Mouse (Mus musculus) forebrain, embryonic 14.5 days (tissue): ENCODE data around the gene Ifnar1. TPM values are rescaled to one million over a fixed set of nuclear protein-coding genes. Genes with fewer than 3 reads are reported as not detected.

ENCODE experiments used
- ATAC-seq: fragments of 200-750 bp; cut with Nextera tagmentation; 2 replicates; pipeline ENCODE4 v1.8.0; 2017; ENCODE audit warnings: mild to moderate bottlenecking, moderate library complexity
- DNase-seq: peaks from one replicate; pipeline ENCODE4 v3.0.0-alpha.2; 2015; ENCODE audit warnings: low spot score
- H3K27ac ChIP-seq: fragments of 300-500 bp; sonication (generic); 2 replicates; pipeline ENCODE4 v1.5.1; 2014; ENCODE audit warnings: low read depth, mild to moderate bottlenecking, control low read depth, low read length, moderate library complexity
- H3K27me3 ChIP-seq: fragments of 300-500 bp; sonication (generic); replicated peaks from 2 replicates; pipeline ENCODE4 v1.6.1; 2014; ENCODE audit warnings: low read length, control low read depth, mixed read lengths; ENCODE audit not compliant: control insufficient read depth, insufficient read depth
- H3K36me3 ChIP-seq: fragments of 300-500 bp; sonication (generic); 2 replicates; pipeline ENCODE4 v1.6.1; 2014; ENCODE audit warnings: low read length, control low read depth; ENCODE audit not compliant: control insufficient read depth, insufficient read depth
- H3K4me1 ChIP-seq: fragments of 300-500 bp; sonication (generic); 2 replicates; pipeline ENCODE4 v1.6.1; 2014; ENCODE audit warnings: antibody characterized with exemption, low read length, control low read depth; ENCODE audit not compliant: control insufficient read depth, insufficient read depth
- H3K4me2 ChIP-seq: fragments of 300-500 bp; sonication (generic); 2 replicates; pipeline ENCODE4 v1.6.1; 2014; ENCODE audit warnings: mild to moderate bottlenecking, control low read depth, low read length
- H3K4me3 ChIP-seq: fragments of 300-500 bp; sonication (generic); 2 replicates; pipeline ENCODE4 v1.5.1; 2014; ENCODE audit warnings: low read depth, low read length, control low read depth
- H3K9ac ChIP-seq: fragments of 300-500 bp; sonication (generic); 2 replicates; pipeline ENCODE4 v1.6.1; 2014; ENCODE audit warnings: mild to moderate bottlenecking, low read length, control low read depth, moderate library complexity
- H3K9me3 ChIP-seq: fragments of 300-500 bp; sonication (generic); replicated peaks from 2 replicates; pipeline ENCODE4 v1.6.1; 2016; ENCODE audit warnings: low read length, control low read depth, mixed read lengths; ENCODE audit not compliant: control insufficient read depth
- WGBS: fragments of 180-500 bp; shearing (Covaris S2); extraction: QIAGEN DNeasy Blood & Tissue Kit; methylation state at CpG from one replicate; pipeline ENCODE4 v1.1.7; 2014; 5-methylcytosine and 5-hydroxymethylcytosine counted together
- polyA plus RNA-seq: library from polyadenylated mRNA; unstranded; fragments of >200 nt; fragmentation: Nextera tagmentation; extraction: Ambion mirVana; gene quantifications from 2 replicates; pipeline ENCODE4 v1.2.1, GENCODE M21; 2014

Gene Ifnar1
- polyA plus RNA-seq, 1 experiment from 2014 or later: 40.4 TPM

DNA sequence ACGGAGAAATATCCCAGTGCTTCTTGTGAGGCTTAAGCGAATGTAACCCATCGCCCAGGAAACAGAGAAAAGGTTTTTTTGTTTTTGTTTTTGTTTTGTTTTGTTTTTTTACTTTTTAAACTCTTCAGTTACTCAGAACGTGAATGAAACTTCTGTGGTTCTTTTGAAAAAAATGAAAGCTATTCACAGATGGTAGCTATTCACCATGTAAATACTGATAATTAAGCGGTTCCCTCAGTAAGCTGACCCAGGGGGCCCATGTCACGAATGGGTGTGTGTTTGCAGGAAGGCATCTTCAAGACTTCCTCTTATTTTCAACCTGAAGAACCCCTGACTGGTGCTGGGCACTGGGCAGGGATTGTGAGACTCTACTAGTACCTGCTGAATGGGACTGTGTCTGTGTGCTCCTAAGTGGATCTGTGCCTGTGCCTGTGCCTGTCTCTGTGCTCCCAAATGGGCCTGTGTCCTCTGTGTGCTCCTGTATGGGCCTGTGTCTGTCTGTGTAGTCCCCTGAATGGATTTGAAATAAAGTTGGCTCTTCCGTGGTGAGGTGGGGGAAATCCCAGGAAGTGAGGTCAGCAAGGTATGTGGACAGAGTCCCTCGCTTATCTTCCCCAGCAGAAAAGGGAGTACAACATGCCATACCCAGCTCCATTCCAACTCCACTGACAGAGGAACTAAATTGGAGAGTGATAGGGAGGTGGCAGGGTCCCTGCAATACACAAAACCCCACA lies 38.1 kb upstream of the Ifnar1 start:
- Histone ChIP-seq H3K9ac (no peak overlapping the region), H3K9me3 (no peaks in the 10 kb centered on the region), H3K27ac (no peak overlapping the region), H3K27me3 (no peaks in the 10 kb centered on the region), H3K4me1 (no peaks in the 10 kb centered on the region), H3K36me3 (no peaks in the 10 kb centered on the region), H3K4me2 (no peak overlapping the region), H3K4me3 (no peak overlapping the region)
- DNase-seq: no peak
- WGBS: 69% methylated on average over 8 of the region's 8 CpGs
- ATAC-seq: no peak

DNA sequence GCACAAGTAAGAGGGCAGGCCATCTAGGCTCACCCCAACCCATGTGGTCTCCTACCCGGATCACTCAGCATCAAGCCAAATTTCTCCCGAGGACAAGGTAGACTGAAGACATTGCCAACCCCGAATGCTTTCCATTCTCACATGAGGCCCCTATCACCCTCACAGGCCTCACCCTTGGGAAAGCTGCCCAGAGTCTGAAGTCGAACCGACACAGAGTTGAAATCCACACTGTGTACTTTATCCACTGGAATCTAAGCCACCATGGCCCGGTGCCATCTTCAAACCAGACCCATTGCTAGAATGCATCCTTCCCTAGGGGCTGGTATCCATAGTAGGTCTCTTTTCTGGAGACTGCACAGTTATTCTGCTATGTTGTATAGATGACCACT lies 37.5 kb upstream of the Ifnar1 start:
- Histone ChIP-seq H3K36me3 (no peaks in the 10 kb centered on the region), H3K4me3 (no peak overlapping the region), H3K4me2 (no peak overlapping the region), H3K27me3 (no peaks in the 10 kb centered on the region), H3K9me3 (no peaks in the 10 kb centered on the region), H3K27ac (no peak overlapping the region), H3K9ac (no peak overlapping the region), H3K4me1 (no peaks in the 10 kb centered on the region)
- DNase-seq (no peak), ATAC-seq (no peak)
- WGBS: 82% methylated on average over 6 of the region's 6 CpGs

DNA sequence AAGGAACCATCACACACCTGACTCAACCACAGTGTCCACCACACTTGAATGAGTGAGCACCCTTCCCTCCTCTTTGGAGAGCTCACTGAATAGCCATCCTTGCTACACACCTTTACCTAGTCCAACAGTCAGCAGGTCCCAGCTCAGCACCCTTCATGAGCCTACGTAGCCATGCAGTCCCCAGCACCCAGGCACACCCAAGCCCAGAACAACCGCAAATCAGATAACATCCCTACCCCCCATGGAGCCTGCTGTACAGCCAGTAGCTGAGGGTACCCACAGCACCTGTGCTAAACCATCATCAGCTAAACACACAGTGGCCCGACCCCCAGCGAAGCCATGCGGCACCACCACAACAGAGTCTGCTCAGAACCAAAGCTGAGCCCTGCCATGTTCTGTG lies 37.0 kb upstream of the Ifnar1 start:
- DNase-seq (no peak), ATAC-seq (no peak)
- no peaks in the 10 kb centered on the region for H3K36me3 ChIP-seq
- no peaks in the 10 kb centered on the region for H3K4me1 ChIP-seq
- no peak overlapping the region for H3K9ac ChIP-seq
- H3K27ac ChIP-seq: no peak overlapping the region
- 93% methylated on average over 5 of the region's 5 CpGs for WGBS
- no peak overlapping the region for H3K4me3 ChIP-seq
- H3K9me3 ChIP-seq: no peaks in the 10 kb centered on the region
- no peaks in the 10 kb centered on the region for H3K27me3 ChIP-seq
- no peak overlapping the region for H3K4me2 ChIP-seq

DNA sequence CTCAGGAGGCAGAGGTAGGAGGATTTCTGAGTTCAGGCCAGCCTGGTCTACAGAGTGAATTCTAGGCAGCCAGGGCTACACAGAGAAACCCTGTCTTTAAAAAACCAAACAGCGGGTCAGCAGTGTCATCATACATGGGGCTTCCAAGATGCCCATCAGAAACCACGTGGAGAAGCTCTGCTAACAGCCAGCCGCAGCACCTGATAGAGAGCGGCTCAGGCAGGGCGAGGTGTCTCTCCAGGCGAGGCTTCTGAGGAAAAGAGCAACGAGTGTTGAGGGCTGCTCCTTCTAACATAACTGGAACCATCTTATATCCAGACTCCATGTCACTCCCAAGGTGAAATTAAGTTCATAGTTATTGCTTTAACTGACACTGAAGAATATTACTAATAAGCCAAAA lies 36.1 kb upstream of the Ifnar1 start:
- no peak for ATAC-seq
- Histone ChIP-seq H3K36me3 (no peaks in the 10 kb centered on the region), H3K9me3 (no peaks in the 10 kb centered on the region), H3K27me3 (no peaks in the 10 kb centered on the region), H3K4me1 (no peaks in the 10 kb centered on the region), H3K4me2 (no peak overlapping the region), H3K9ac (no peak overlapping the region), H3K4me3 (no peak overlapping the region), H3K27ac (no peak overlapping the region)
- 87% methylated on average over 7 of the region's 7 CpGs for WGBS
- DNase-seq: no peak

DNA sequence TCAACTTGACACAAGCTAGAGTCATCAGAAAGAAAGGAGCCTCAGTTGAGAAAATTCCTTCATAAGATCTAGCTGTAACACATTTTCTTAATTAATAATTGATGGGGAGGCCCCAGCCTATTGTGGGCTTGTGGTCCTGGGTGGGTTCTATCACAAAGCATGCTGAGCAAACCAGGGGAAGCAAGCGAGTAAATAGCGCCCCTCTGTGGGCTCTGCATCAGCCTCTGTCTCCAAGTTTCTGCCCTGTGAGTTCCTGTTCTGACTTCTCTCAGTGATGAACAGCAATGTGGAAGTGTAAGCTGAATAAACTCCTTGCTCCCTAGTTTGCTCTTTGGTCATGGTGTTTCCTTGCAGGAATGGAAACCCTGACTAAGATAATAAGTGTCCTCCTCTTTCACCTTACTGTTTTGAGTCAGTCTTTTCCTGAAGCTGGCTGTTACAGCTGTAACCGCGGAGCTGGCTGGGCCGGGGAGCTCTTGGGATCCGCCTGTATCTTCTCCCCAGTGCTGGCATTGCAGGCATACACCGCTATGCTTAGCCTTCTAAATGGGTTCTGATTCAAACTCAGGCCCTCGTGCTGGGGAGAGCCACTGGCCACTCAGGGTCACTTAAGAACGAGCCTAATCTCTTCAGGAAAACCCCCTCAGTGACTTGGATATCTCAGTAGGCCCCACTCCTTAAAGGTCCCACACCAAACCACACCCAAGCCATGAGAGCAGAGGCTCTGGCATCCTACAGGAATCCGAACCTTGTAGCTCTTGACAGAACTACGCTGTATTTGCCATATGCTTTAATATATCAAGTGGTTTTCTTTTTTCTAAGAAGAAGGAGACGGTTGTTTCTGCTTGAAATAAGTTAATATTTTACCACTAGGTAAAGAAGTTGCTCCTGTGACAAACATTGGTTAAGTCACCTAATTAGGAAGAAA lies 34.6 kb upstream of the Ifnar1 start:
- Histone ChIP-seq H3K4me1 (no peaks in the 10 kb centered on the region), H3K27me3 (no peaks in the 10 kb centered on the region), H3K4me3 (no peak overlapping the region), H3K9me3 (no peaks in the 10 kb centered on the region), H3K4me2 (no peak overlapping the region), H3K27ac (no peak overlapping the region), H3K36me3 (no peaks in the 10 kb centered on the region), H3K9ac (no peak overlapping the region)
- WGBS: 84% methylated on average over 12 of the region's 12 CpGs
- DNase-seq (no peak), ATAC-seq (no peak)

DNA sequence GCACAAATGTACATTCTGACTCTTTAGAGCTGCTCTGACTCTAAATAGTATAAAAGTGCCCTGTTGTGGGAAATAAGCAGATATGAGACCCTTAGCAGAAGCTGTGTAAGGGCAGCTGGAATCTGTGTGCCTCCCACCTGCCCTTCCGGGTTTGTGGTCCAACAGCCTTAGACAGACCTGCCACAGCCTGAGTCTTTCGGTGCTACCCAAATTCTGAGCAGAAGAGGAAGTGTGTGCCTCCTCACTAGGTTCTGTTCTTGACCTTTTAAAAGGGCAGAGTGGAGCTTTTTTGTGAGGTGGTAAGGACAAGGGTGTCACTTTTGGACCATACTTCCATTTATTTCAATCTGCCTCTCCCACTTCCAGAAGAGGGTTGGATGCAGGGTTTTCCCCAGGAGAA lies 33.1 kb upstream of the Ifnar1 start:
- 98% methylated on average over 2 of the region's 2 CpGs for WGBS
- Histone ChIP-seq H3K27ac (no peak overlapping the region), H3K27me3 (no peaks in the 10 kb centered on the region), H3K9me3 (no peaks in the 10 kb centered on the region), H3K4me2 (no peak overlapping the region), H3K9ac (no peak overlapping the region), H3K36me3 (no peaks in the 10 kb centered on the region), H3K4me3 (no peak overlapping the region), H3K4me1 (no peaks in the 10 kb centered on the region)
- no peak for ATAC-seq
- no peak for DNase-seq

DNA sequence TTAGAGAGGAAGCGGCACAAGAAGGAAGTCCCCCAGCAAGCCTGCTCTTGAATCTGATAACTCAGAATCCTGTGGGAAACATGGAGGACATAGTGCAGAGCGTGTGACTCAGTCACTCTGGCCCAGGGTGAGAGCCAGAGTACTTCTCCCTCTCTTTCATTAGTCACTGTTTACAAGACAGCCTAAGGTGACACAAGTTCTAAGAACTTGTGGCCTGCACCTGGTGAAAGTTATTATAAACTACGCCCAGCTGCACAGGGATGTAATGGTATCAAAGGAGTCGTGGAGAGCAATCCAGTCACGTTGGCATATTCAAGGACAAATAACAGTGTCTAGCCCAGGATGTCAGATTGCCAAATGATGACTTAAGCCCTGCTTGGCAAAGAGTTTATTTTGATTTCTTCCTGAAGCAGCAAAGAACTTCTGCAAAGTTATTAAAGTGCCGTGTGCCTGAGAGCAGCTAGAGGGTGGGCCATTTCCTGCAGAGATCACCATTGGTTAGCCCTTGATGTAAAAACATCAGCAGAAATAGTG lies 32.6 kb upstream of the Ifnar1 start:
- WGBS: 79% methylated on average over 6 of the region's 6 CpGs
- Histone ChIP-seq H3K4me3 (no peak overlapping the region), H3K27ac (no peak overlapping the region), H3K9ac (no peak overlapping the region), H3K36me3 (no peaks in the 10 kb centered on the region), H3K9me3 (no peaks in the 10 kb centered on the region), H3K27me3 (no peaks in the 10 kb centered on the region), H3K4me1 (no peaks in the 10 kb centered on the region), H3K4me2 (no peak overlapping the region)
- ATAC-seq (no peak), DNase-seq (no peak)

DNA sequence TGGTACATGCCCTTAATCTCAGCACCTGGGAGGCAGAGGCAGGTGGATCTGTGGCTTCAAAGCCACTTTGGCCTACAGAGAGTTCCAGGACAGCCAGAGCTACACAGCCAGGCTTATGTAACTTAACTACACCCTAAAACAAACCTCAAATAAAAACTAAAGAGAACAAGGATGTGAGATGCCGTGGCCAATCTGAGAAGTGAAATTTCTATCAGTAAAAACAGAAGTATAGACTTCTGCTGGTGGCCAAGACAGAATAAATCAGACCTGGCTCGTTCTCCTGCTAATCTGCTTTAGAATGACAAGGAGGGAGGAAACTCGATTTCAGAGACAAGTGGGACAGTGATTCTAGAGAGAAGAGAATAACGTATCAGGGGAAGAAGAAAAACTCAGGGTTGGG lies 29.2 kb upstream of the Ifnar1 start:
- no peak overlapping the region for H3K27ac ChIP-seq
- WGBS: 76% methylated on average over 4 of the region's 4 CpGs
- no peaks in the 10 kb centered on the region for H3K9me3 ChIP-seq
- ATAC-seq (no peak), DNase-seq (no peak)
- H3K9ac ChIP-seq: no peak overlapping the region
- peaks cover 3% of the 10 kb centered on the region; the same call in 1 of the 2 replicates for H3K4me1 ChIP-seq
- no peaks in the 10 kb centered on the region for H3K27me3 ChIP-seq
- no peaks in the 10 kb centered on the region for H3K36me3 ChIP-seq
- no peak overlapping the region for H3K4me2 ChIP-seq
- no peak overlapping the region for H3K4me3 ChIP-seq

DNA sequence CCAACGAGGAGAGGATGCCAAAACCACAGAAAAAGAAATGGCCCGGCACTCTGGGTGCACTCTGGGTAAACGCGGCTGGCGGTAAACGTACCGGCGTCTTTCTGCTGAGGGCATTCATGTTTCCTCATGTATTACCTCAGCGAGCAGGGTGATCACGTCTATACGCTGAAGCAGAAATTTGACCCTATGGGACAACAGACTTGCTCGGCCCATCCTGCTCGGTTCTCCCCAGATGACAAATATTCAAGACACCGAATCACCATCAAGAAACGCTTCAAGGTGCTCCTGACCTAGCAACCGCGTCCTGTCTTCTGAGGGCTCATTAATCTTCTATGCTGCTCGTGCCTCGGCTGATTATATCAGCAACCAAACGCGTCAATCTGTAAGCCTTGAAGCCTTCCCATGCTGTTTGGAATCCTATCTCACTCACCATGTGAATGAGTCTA lies 26.7 kb upstream of the Ifnar1 start:
- Histone ChIP-seq H3K36me3 (no peaks in the 10 kb centered on the region), H3K4me3 (no peak overlapping the region), H3K27ac (no peak overlapping the region), H3K4me2 (no peak overlapping the region), H3K9me3 (no peaks in the 10 kb centered on the region), H3K9ac (no peak overlapping the region), H3K4me1 (peaks cover 3% of the 10 kb centered on the region; the same call in 1 of the 2 replicates), H3K27me3 (no peaks in the 10 kb centered on the region)
- DNase-seq: no peak
- ATAC-seq: no peak
- 69% methylated on average over 21 of the region's 21 CpGs for WGBS
